Mouse (Mus musculus): Measurements from ENCODE around the gene Ap1m2.
"Not testable (repeated sequence)": the region's sequence is repeated elsewhere in the genome, so short reads cannot be mapped to it uniquely, and the experiment has no call there.

Ap1m2 gene

DNA sequence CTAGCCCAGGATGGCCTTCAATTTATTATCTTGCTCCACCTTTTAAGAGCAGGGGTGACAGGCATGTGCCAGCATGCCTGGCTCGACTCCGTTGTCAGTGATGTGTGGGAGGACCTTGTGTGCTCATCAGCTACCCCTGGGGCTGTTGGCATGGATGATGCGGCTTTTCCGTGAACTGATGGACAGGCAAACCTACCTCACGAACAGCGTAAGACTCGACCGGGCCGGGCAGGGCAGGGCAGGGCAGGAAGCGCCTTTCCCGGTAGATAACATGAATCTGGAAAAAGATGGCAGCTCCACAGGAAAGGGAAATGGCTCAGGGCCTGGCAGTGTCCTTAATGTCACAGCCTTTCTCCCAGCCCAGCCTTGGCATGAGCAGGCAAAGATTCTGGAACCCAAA is 12.1 kb upstream of the Ap1m2 start:
- DNase-seq, result peak; percentile 69

DNA sequence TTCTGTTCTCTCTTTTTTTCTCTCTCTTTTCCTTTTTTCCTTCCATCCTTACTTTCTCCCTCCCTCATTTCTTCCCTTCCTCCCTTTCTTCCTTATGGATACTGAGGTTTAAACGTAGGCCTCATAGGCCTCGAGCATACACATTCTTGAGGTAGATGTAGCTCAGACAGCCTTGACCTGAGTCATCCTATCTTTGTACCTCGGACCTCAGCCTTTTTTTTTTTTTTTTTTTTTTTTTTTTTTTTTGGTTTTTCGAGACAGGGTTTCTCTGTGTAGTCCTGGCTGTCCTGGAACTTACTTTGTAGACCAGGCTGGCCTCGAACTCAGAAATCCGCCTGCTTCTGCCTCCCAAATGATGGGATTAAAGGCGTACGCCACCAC is 10.8 kb upstream of the Ap1m2 start:
- DNase-seq, result not testable (repeated sequence)

- DNase-seq, result no peak
Measured at GRCm38 (mm10) chr9:21322211-21322916, 10.2 kb upstream of the Ap1m2 start.

DNA sequence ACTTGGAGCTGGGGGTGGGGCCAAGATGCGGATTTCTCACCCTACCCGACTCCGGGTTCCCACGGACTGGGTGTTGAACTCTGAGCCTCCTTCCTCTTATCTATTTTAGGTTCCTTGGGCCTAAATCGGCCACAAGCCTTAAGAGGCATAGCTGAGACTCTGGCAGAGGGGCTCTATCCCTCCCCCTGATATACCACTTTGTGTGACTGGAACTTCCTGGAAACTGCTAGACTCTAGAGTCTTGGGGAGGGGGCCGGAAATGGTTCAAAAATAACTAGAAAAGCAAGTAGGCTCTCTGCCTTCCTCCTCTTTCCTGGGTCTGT is 9.3 kb upstream of the Ap1m2 start:
- peak; percentile 63 for DNase-seq

DNA sequence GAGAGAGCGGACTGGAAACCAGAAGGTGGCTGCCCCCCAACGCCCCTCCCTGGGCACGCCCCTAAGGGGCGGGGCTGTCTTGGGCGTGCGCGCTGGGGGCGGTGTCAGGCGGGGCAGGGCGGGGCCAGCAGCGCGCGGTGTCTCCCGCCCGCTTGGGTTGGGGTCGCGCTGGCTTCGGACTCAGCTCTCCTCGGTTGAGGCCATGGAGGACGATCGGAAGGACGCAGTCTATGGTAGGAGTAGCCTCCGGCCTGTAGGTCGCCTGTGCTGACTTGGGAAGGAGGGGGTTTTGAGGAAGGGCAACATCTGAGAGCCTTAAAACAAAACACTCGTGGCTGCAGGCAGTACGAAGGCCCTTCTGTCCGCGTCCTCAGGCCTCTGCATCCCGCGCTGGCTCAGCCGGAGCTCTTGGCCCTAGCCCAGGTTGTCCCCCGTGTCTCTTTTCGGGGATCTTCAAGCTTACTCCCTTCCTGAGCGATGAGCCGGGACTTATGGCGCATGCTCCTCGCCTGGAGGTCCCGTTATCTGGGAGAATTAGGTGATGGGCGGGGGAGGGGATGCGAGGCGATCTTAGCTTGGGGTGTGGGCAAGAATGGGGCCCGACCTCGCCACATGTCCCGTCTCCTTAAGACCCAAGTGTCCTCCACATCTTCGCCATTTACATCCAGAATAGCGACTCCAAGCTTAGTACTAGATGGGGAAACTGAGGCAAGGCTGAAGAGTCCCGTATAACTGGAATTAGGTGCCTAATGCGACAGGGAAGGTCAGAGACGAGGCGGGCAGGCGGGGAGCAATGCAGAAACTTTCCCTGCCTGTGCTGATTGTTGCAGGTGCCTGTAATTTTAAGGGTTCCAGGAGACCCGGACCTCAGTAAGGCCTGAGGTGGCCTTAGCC is 8.7 kb upstream of the Ap1m2 start, which contains the start of gene Slc44a2:
TSS of gene Slc44a2 (plus strand) at position 80 of the 894 bp plus-strand sequence.
- peak; percentile 91 for DNase-seq

GRCm38 (mm10) chr9:21320280-21320618 is 8.1 kb upstream of the Ap1m2 start:
- DNase-seq, result no peak

DNA sequence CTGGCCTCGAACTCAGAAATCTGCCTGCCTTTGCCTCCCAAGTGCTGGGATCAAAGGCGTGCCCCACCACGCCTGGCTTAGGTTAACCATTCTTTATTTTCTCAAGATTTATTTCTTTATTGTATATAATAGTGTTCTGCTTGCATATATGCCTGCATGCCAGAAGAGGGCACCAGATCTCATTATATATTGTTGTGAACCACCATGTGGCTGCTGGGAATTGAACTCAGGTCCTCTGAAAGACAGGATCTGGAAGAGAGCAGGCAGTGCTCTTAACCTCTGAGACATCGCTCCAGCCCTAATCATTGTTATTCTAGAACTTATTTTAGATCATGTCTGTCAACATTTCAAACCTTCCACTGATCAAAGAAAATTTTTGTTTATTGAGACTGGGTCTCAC is 7.4 kb upstream of the Ap1m2 start:
- DNase-seq, result no peak

DNA sequence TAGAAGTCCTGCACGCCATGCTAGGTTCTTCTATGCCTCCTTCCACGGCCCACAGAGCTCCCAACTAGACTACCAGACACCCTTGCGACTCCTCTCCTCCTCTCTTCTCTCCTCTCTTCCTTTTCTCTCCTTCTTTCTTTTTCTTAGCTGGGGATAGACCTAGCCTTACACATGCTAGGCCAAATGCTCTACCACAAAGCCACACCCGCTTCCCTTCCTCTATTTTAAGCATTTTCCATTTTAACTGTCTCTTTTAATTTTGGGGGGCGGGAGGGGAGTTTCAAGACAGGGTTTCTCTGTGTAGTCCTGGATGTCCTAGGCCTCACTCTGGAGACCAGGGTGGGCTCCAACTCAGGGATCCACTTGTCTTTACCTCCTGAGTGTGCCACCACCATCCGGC is 6.7 kb upstream of the Ap1m2 start:
- no peak for DNase-seq

- no peak for DNase-seq
Measured at GRCm38 (mm10) chr9:21316696-21317095, 4.6 kb upstream of the Ap1m2 start.

- DNase-seq, result no peak
Measured at GRCm38 (mm10) chr9:21315421-21315820, 3.3 kb upstream of the Ap1m2 start.

GRCm38 (mm10) chr9:21314367-21315140 is 2.4 kb upstream of the Ap1m2 start:
- DNase-seq, result no peak

DNA sequence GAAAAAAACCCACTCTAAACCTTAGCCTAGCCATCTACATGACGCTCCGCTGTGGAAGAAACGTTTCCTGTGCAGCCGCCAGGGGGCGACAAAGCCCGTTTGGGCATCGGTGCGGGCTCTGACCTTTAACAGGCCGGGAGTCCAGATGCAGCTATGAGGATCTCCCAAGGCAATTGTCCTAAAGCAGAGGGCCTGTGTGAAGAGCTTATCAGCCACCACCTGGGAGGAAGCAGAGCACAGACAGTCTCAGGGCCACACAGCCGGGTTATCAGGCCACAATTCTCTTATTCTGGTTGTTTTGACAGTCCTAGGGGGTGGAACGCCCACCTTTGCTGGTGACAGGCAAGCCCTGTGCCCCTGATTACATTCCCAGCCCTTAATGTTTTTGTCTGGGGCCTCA is 1.3 kb upstream of the Ap1m2 start:
- DNase-seq, result peak; percentile 92

- no peak for DNase-seq
Measured at GRCm38 (mm10) chr9:21311695-21312094, 442 bp downstream of the Ap1m2 start.

DNA sequence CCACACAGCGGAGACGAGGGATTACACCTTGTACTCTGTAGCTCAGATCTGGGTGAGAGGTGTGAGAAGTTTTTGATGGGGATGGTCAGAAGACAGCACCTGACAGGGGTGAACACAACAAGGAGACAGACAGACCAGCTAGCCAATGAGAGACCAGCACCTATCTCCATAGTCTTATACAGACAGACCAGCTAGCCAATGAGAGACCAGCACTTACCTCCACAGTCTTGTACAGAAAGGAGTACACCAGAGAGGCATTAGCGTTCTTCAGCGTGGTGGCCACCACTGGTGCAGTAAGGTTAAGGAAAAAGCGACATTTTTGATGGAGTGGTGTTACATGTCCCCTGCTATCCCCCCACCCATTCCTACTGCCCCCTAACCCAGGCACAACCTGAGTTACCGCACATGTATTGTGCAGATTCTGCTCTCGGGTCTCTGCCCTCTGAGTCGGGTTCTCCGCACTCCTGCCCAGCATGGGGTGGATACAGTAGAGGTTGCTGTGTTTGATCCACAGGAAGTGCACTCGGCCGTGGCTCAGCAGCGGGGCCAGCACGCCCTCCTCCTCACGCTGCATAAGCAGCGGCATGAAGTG is 2.9 kb downstream of the Ap1m2 start:
- no peak for DNase-seq

GRCm38 (mm10) chr9:21305065-21305464 is 7.1 kb downstream of the Ap1m2 start:
- no peak for DNase-seq

GRCm38 (mm10) chr9:21299014-21299413 is 13.1 kb downstream of the Ap1m2 start:
- DNase-seq, result no peak

DNA sequence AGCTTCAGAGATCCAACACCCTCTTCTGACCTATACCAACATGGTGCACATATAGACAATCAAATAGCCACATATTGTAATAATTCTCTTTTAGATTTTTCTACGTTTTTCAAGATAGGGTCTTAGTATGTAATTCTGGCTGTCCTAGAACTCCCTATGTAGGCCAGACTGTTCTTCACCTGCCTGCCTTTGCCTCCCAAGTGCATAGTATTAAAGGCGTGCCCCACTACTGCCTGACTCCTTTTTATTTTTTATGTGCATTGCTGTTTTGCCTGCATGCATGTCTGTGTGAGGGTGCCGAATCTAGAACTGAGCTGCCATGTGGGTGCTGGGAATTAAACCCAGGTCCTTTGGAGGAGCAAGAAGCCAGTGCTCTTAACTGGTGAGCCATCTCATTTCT is 19.9 kb downstream of the Ap1m2 start:
- DNase-seq, result no peak

- not testable (repeated sequence) for DNase-seq
Measured at GRCm38 (mm10) chr9:21291868-21292267, 20.3 kb downstream of the Ap1m2 start.

DNA sequence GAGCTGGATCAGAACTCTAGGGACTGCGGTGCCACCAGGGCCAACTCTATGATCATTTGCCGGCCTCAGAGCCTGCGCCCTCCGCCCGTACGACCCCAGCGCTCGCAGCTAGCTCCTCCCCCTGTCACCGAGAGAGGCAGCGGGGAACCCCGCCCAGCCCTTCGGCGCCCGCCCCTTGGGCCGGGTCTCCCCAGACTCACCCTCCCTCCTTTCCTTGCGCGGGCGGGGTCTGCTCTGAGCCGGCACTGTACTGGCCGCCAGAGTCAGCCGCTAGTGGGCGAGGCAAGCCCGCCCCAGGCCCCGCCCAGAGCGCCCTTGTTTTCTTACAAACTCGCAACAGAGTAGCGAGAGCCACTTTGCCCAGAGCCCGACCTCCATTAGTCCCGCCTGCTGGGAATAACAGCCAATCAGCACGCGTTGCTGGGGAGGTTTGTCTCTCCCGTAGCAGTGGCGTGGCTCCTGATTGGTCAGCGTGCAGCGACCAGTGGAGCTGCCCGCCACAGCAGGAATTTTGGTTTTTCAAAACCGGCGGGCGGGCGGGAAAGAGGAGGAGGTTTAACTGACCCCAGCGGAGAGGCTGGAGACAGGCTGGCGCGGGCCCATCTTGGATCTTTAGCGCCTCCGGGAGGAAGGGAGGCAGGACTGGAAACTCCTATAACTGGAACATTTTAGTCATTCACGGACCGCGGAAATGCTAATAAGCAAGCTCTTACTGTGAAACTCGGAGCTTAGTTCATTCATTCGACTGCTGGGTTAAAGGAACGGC is 20.9 kb downstream of the Ap1m2 start, which contains the start of gene Cdkn2d:
TSS of gene Cdkn2d (minus strand) at position 386 of the 766 bp plus-strand sequence.
- peak; percentile 100 for DNase-seq

DNA sequence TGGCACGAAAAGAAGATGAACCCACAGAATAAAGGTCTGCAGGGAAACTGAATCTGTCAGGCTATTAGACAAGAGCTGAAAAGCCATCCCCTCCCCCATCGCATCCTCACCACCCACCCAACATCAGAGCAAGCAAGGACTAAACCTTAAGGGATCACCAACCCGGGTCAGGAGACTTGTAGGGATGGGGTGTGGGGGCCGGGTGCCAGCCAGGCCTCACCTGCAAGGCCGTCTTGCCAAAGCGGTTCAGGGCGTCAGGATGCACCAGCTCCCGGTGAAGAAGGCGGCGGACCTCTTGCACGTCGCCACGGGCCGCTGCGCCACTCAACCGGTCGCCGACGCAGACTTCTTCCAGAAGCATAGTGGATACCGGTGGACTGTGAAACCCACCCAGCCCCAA is 21.5 kb downstream of the Ap1m2 start:
- no peak for DNase-seq

GRCm38 (mm10) chr9:21289337-21289671 is 22.8 kb downstream of the Ap1m2 start:
- no peak for DNase-seq

All from lung, postnatal 10 days (tissue).